Mouse (Mus musculus) embryo, embryonic 9.5 days (tissue): ENCODE results near the gene Gm49601.

Experiments used
- DNase-seq: peaks from one replicate; pipeline ENCODE4 v3.0.0-alpha.2; 2017; ENCODE audit errors: extremely low spot score

The Gm49601 gene

DNA sequence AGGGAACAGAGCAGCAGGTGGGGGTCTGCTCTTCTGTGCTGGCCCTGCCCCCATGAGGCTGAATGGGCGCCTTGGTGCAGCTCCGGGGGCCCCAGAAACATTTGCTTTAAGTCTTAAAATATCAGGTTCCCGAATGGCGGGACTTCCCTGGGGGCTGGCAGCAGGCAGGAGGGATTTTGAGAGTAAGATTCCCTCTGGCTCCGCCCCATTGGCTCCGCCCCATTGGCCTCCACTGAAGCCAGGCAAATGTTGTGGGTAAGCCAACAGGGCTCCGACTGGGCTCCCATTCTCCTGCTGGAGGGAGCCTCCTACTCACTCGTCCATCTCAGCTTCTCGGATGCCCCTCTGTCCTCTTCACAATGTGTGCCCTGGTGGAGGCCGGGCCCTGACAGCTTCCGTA is 18.0 kb downstream of the Gm49601 start:
- no peak for DNase-seq

DNA sequence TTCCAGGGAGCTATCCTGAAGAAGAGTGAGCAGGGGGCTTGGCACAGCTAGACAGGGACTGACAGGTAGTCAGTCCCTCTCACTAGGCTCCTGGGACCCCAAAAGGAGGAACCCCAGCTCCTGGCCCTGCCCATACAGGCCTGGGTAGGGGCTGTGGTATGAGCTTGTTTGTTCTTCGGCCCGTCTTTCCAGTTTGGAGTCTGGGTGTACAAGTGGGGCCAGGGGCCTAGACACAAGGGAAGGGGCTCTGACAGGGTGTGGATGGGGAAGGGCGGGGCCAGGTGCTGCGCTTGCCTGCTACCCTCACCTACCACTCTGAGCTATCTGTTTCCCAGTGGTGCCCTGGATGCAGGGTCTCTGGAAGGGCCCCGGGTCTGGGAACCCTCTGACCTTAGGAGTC is 20.5 kb downstream of the Gm49601 start:
- no peak for DNase-seq

DNA sequence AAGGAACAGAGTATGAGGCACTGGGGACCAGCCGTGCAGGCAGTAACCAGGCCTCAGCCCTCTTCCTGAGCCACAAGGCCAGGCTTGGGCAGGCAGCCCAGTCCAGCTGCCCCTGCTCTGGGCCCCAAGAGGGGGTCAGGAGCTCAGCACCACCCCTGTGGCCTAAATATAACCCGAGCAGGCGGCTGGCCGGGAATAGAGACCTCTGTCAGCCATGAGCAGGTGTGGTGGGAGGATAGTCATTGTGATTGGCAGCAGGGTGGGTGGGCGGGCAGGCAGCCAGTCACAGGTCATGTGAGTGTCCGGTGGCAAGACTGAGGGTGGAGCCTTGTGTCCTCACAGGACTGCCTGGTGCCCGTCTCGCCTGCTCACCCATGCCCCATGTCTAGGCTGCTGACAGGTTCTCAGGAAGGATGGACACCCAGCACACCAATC is 21.9 kb downstream of the Gm49601 start:
- DNase-seq: no peak

DNA sequence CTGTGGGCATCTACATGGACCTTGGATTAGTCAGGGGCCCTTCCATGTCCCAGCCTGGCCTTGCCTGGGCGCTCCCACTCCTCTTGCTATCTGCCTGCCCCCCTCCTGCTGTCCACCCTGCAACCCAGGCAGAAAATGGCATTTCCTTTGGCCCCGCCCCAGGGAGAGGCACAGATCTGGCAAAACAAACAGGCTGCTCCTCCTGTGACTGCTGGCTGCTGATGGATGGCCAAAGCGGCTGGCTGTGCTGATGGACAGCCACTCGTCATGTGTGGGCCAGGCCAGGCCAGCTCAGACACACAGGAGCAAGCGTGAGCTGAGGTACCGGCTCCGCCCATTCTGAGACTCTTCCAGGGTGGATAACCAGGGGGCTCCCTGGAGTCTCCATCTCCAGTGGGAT is 24.8 kb downstream of the Gm49601 start:
- peak; percentile 24 for DNase-seq

- DNase-seq: no peak
These were observed 28.2 kb downstream of the Gm49601 start for GRCm38 (mm10) chr16:18598006-18598405.

DNA sequence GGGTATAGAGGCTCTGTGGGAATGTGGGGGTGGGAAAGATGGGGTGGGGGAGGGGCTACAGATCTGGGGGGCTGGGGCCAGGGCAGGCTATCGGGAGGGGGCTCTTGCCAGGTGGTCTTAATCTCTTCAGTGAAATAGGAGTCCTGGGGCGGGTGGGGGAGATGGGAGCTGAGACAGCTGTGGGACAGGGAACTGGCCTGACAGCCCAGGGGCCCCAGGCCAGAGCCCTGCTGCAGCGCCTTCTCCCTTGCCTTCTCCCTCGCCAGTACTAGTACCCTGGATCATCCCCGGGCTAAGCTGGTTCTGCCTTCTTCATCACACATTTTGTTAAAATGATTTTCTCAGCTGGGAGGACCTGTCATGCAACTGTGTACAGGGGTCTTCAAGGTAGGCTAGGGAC is 30.0 kb downstream of the Gm49601 start:
- no peak for DNase-seq

GRCm38 (mm10) chr16:18593930-18594329 is 32.3 kb downstream of the Gm49601 start:
- no peak for DNase-seq

- DNase-seq: peak; percentile 56
These were observed 34.9 kb downstream of the Gm49601 start for GRCm38 (mm10) chr16:18591047-18592018.

GRCm38 (mm10) chr16:18589804-18590790 is 36.1 kb downstream of the Gm49601 start, which contains the start of gene Tbx1:
Tbx1 (minus strand) TSS chr16:18590671.
- DNase-seq: peak; percentile 60

- no peak for DNase-seq
These were observed 37.1 kb downstream of the Gm49601 start for GRCm38 (mm10) chr16:18589080-18589621.

DNA sequence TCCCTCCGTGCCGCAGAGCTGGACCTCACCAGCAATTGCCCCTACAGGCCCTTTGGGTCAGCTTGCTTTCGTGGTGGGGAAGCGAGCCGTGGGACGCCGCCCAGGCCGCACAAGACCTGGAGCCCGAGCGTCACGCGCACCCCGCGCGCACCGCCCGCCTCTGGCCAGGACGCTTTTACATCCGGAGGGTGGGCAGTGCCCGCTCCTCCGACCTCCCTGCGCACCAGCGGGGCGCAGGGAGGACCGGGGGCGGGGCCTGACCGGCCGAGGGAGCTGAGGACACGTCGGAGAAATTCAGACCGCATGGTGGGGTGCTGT is 37.5 kb downstream of the Gm49601 start:
- no peak for DNase-seq

DNA sequence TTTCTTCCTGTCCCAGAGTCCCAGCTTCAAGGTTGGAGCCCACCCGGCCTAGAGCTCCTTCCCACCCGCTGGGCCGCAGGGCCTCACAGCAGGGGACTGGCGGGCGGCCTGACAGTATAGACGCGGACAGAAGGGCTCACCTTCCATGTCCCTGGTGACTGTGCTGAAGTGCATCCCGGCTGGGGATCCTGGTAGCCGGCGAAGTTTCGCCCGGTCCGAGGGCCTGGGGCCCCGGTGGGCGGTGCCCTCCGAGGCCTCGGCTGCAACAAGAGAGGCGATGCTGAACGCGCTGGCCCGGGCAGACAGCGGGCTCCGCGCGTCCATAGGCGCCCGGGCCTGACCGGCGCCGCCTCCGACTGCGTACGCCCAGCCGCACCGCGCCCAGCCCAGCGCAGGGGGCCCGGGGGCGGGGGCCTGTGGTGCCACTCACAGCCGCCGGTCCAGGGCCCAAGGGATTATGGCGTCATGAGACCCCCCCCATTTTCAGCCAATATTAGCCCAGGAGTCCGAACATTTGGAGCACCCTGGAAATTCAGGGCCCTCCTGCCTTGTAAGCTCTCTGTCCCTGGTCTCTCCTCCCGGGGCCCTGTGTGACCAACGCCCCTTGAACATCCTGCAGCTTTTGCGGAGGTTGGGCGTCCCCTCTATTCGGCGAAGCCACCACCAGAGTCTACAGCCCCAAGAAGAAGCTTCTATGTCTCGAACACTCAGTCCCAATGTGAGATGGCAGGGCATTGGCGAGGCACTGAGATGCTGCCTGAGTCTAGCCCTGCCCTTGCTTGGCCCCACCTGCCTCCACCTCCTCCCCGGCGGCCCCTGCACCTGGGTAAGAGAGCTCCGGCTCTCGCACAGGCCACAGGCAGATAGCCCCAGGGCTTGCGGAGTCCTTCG is 38.1 kb downstream of the Gm49601 start:
- DNase-seq: peak; percentile 63

DNA sequence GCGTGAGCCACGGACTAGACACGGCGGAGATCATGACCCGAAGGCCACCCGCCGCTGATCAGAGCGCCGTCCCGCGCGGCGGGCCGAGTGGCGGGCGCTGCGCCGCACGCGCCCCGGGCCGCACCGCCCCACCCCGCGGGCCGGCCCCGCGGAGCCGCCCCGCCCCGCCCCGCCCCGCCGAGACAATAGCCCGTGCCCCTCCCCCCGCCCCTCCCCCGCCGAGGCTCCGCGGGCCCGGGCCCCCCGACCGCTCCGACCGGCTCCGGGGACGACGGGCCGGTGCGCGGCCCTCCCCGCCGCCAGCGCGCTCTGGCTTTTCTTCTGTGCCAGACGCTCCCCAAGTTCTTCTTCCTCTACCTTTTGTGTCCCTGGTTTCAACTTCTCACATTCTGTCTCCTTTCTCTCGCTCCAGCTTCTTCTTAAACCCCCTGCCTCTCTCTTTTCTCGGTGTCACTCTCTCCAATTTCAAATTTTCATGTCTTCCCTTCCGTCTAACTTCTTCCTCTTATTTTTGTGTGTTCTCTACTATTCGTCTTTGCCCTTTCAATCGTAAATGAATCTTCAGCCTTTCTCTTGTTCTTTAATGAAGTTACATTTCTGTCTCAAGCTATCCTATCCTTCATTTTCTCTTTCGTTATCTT is 39.2 kb downstream of the Gm49601 start:
- DNase-seq: peak; percentile 37

DNA sequence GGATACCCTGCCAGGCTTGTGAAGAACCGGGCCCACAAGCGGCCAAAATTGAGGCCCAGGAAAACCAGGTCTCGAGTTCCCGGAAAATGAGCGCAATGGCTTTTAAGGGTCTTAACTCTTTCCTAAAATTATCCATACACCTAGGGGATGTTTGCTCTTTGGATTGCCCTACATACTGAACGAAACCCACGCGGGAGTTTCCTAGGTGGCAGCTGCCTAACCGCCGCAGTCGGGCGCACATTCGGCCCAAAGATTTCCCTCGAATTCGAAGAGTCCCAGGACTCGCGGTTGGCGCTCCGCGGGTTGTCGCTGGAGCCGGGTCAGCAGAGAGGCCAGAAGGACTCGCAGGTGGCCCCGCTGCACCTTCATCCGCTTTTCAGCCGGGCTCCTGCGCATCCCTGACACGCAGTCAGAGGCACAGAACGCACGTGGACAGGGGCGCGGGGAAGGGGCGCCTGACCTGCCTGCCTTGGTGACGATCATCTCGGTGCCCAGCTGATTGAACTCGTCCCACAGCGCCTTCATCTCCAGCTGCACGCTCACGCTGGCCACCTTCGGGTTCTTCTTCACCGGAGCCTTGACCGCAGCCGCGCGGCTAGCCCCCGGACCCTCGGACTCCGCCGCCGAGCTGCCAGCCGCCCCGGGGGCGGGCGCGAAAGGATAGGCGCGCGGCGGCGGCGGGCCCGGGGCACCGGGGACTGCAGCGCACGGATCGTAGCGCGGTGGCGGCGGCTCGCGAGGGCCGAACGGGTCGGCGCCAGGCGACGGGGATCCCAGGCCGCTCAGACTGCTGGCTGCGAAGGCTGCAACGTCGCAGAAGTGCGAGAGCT is 39.9 kb downstream of the Gm49601 start:
- peak; percentile 61 for DNase-seq

GRCm38 (mm10) chr16:18585676-18586075 is 40.6 kb downstream of the Gm49601 start:
- DNase-seq: peak; percentile 59

- DNase-seq: no peak
These were observed 41.2 kb downstream of the Gm49601 start for GRCm38 (mm10) chr16:18584901-18585510.

DNA sequence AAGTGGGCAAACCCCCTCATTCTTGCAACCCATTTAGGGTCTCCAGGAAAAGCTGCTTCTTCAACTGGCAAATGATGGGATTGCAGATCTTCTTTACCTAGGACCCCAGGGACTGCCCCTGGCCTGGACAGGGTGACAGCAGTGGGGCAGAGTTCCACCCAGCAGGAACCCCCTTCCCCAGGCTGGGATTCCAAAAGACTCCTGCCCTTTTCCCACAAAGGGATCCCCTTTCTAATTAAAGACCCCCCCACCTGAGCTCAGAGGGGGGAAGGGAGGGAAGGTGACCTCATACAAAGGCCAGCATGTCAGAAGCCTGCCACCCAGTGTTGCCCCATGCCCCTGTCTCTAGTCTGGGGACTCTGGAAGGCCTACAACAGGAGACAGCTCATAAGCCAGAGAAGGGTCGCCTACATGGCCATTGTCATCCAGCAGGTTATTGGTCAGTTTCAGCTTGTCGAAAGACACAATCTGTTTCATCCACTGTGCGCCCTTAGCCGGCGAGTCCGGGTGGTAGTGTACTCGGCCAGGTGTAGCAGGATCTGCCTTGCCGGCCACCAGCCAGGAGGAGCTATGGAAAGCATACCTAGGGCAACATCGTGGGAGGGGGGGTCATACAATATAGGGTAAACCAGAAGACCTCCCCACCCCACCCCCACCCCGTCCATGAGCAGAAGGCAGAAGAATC is 42.4 kb downstream of the Gm49601 start:
- DNase-seq: peak; percentile 37

GRCm38 (mm10) chr16:18583169-18583568 is 43.1 kb downstream of the Gm49601 start:
- DNase-seq: no peak
